Mouse (Mus musculus) liver, adult 2 months (tissue): ENCODE results near the gene Extl2.

Experiments
- CTCF ChIP-seq: fragments of 200-500 bp; IDR thresholded peaks from 2 replicates; pipeline ENCODE4 v1.5.1; 2011; ENCODE audit warnings: low read depth, low read length, control low read depth
- POLR2A ChIP-seq: fragments of 200-500 bp; IDR thresholded peaks from 2 replicates; pipeline ENCODE4 v1.6.1; 2011; ENCODE audit warnings: low read length, control low read depth; ENCODE audit not compliant: insufficient read depth; ENCODE audit errors: extremely low read depth

DNA sequence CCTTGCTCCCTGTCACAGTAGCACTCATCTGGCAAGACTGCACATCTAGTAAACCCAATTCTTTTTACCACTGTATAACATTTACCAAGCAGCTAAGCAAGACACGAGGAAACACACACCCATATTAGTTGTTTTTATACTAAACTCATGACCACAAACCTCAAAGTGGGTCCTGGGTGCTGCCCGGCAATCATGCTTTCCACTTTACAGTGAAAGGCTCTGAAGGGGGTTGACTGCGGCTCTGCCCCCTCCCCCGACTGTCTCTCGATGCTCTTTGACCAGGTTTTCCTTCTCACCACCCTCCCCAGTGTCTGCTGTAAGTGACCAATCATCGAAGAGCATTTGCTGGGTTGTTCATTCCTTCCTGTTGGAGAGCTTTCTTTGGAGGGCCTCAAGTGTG, 33.0 kb upstream of the Extl2 start:
- TF ChIP-seq CTCF (no peak), POLR2A (no peak)
